Mouse (Mus musculus): ENCODE measurements around the gene Fry.

Fry gene

GRCm38 (mm10) chr5:150389589-150390377, 271.3 kb downstream of the Fry start:
- no peak for DNase-seq (ENCODE audit: low spot score)

DNA sequence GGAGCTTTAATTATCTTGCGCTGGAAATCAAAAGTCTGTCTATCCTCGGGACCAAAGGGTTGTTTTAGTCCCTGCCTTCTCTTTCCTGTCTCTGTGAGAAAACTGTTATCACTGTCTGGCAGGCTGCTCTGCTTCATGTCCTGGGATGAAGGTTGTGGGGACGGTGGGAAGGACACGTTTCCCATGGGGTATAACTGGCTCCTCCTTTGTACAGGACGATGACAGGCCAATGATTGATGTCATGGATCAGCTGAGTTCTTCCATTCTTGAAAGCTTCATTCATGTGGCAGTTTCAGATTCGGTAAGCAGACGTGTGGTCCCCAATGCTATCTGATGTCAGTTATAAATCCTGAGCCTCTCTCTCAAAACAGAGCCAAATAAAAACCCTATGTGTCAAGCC, 272.0 kb downstream of the Fry start:
- no peak for DNase-seq (ENCODE audit: low spot score)

GRCm38 (mm10) chr5:150394645-150395044, 276.2 kb downstream of the Fry start:
- DNase-seq (ENCODE audit: low spot score): no peak

DNA sequence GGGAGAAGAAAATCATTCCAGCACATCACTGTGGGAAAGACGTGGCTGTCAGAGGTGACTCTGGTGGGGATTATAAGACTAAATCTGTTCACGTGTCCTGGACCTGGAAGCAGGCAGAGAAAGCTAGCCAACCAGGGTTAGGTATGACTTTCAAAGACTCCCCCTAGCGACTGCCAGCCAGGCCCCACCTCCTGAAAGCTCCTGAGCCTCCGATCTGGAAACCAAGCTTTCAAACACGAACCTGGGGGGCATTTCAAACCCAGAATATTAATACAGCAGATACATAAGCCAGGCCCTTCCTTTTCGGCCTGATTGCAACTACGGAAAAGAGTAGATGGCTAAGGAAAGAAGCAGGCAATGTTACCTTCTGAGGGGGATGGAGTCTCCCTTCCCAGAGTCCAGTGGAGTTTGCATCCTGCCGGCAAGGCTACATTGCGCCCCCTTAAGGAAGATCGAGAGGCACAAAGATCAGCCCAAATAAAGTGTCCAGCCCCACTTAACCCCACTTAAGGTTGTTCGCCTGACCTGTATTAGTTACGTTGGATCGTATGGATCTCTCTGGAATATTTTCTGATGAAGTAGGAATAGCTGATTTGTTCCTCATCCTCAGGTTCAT, 284.5 kb downstream of the Fry start:
- no peak for DNase-seq (ENCODE audit: low spot score)

DNA sequence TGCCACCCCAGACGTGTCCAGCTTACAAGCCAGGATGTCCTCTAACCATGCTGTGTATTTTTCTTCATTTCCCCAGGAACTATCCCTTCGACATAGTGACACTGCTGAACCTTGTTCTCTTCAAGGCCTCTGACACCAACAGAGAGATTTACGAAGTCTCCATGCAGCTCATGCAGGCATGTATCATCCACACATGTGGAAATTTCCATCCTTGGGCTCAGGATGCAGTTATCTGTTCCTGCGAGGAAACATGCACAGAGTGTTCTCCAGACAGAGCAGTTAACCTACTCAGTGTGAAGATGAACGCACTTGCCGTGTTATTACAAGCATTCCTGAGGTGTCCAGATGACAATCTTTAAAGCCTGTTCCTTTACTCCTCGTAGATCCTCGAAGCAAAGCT, 286.4 kb downstream of the Fry start:
- no peak for DNase-seq (ENCODE audit: low spot score)

DNA sequence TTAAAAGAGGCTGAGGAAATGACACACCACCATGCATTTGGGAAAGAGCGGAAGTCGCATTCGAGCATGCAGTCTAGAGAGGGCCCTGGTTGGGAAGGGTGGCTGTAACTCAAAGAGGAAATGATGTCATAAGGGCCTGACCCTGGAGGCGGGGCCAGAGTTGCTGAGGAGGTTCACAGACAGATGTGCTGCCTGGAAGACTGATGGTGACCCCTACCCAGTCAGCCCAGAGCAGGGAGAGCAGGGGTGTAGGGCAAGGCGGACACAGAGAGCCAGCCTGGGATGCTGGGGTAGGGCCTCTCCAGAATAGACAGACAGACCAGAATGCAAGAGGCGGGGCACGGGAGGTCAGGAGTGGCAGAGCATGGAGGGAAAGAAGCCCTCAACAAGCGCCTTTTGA, 290.5 kb downstream of the Fry start:
- DNase-seq (ENCODE audit: low spot score): peak; percentile 48

GRCm38 (mm10) chr5:150409451-150410045, 291.1 kb downstream of the Fry start:
- DNase-seq (ENCODE audit: low spot score): peak; percentile 43

GRCm38 (mm10) chr5:150412750-150413450, 294.5 kb downstream of the Fry start:
- no peak for DNase-seq (ENCODE audit: low spot score)

DNA sequence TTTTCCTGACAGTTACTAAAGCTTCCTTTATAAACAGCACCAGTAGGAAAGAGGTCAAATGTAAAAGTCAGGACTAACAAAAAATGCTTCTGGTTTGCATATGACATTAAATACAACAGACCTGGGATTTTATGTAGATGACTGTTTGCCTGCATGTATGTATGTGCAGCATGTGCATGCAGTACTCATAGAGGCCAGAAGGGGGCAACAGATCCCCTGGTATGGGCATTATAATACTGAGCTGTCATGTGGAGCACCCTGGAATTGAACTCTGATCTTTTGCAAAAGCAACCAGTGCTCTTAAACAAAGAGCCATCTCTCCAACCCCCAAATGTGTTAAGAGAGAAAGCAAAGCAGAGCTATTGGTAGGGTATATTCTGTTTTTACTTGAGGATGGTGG, 296.4 kb downstream of the Fry start:
- DNase-seq (ENCODE audit: low spot score): no peak

- no peak for DNase-seq (ENCODE audit: low spot score)
Observed at GRCm38 (mm10) chr5:150417223-150417622, 298.8 kb downstream of the Fry start.

- DNase-seq (ENCODE audit: low spot score): peak; percentile 47
Observed at GRCm38 (mm10) chr5:150418035-150418434, 299.6 kb downstream of the Fry start.

GRCm38 (mm10) chr5:150425038-150425437, 306.6 kb downstream of the Fry start:
- DNase-seq (ENCODE audit: low spot score): no peak

DNA sequence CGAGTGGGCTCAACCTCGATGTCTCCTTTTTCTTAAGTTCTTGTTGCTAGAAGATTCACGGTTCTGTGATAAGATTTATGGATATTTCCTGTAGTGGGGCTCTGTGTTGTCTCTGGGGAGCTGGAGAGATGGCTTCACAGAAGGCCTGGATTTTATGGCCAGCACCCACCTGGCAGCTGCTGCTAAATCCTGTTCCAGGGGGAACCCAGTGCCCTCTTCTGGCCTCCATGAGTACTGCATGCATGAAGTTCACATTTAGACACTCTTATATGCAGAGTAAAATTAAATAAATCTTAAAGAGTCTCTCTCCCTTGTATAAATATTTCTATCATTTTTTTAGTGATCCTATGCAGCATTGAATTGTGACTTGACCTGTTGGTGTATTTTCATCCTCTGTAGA, 308.1 kb downstream of the Fry start:
- DNase-seq (ENCODE audit: low spot score): no peak

DNA sequence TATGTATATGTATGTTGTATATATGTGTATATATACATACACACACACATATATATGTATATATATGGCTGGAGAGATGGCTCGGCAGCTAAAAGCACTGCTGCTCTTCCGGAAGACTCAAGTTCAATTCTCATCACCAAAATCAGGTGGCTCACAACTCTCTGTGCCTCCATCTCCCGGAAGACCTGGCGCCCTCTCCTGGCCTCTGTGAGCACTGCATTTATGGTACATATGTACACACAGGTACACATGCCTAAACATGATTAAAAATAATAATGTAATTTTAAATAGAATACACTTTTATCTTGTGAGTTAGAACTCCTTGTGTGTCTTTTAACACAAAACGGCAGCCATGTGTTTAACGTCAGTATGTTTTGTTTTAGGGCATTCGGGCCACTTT, 312.8 kb downstream of the Fry start:
- DNase-seq (ENCODE audit: low spot score): no peak

DNA sequence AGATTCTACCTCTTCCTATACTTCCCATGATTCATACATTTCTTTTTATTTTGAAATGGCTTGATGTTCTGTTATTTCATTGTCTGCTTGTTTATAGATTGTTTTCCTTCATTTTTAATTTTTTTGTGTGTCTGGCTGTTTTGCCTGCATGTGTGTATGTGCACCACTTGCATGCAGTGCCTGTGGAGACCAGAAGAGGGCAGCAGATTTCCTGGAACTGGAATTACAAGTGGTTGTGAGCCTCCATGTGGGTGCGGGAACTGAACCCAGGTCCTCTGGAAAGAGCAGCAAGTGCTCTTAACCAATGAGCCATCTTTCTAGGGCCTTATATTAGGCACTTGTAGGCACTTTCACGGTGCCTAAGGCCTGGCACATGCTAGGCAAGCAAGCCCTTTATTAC, 314.5 kb downstream of the Fry start:
- no peak for DNase-seq (ENCODE audit: low spot score)

DNA sequence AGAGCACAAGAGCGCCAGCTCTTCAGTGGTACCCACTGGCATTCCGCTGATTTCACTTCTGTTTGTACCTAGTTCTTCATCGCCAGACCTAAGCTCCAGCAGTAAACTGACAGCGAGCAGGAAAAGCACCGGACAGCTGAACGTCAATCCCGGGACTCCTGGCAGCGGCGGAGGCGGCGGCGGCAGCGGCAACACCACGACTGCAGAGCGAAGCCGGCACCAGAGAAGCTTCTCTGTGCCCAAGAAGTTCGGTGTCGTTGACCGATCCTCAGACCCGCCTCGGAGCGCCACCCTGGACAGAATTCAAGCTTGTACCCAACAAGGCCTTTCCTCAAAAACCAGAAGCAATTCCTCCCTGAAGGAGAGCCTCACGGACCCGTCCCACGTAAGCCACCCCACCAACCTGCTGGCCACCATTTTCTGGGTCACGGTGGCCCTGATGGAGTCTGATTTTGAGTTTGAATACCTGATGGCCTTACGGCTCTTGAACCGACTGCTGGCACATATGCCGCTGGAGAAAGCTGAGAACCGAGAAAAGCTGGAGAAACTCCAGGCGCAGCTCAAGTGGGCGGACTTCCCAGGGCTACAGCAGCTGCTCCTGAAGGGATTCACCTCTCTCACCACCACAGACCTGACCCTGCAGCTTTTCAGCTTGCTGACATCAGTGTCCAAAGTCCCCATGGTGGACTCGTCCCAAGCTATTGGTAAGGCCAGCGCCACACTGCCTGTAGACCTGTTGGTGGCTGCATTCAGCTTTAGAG, 318.4 kb downstream of the Fry start:
- DNase-seq (ENCODE audit: low spot score): peak; percentile 65

- DNase-seq (ENCODE audit: low spot score): no peak
Observed at GRCm38 (mm10) chr5:150441690-150442089, 323.2 kb downstream of the Fry start.

DNA sequence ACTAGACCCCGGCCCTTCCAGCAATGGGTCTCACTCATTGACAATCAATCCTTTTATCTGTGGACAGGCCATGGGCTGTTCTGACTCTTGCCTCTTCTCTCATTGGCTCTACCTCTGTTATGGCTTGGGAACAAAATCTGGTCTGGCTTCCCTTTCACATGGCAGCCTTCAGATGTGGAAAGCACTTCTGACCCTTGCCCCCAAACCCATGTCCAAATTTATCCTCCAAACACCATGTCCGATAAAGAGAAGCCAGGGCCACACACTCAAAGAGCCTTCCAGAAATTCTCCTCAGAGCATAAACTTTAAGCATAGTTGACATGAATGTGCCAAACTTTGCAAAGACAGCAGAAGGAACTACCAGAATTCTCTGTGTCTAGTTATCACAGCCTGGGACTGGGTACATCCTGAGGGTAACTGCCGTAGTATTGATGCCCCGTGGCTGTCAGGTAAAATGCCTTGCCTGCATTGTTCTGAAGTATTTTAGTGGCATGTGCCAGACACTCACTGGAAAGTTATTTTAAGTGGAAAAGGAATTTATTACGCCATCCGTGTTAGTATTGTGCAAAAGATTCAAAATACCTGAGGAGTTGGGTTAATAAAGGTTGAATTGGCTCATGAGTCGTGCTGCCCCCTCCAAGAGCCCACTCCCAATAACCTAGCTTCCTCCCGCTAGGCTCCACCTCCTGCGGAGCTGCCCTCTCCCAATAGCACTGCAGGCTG, 333.0 kb downstream of the Fry start:
- no peak for DNase-seq (ENCODE audit: low spot score)

DNA sequence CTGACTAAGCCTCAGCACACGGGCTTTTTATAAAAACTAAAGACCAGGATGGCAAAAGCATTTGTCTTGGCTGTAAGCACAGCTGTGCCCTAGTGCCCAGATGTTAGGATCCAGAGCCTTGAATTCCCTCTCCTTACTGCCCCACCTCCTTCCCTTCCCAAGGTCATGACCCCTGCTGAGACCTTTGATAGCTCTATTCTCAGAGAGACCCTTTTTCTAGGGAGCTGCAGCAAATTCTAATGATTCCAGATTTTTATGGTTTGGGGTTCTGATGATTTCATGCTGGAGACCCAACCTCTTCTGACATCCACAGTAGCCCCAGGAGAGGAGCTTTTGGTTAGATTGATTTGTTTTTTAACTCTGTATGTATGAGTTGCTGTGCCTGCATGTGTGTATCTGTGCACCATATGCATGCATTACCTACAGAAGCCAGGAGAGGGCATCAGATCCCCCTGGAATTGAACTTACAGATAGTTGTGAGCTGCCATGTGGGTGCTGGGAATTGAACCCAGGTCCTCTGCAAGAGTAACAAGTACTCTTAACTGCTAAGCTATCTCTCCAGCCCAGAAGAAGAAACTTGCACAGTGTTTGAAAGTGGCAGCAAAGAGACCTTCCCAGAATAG, 333.7 kb downstream of the Fry start:
- DNase-seq (ENCODE audit: low spot score): no peak

GRCm38 (mm10) chr5:150452671-150453070, 334.2 kb downstream of the Fry start:
- DNase-seq (ENCODE audit: low spot score): no peak

GRCm38 (mm10) chr5:150453490-150453889, 335.0 kb downstream of the Fry start:
- no peak for DNase-seq (ENCODE audit: low spot score)
